Mouse (Mus musculus) thymus, postnatal 25 days (tissue): ENCODE measurements at regions not wholly inside any gene's neighbourhood (a gene's known extent, or its start where the extent isn't known, plus 50 kb on each side); places are given as distances from the start of the nearest gene placed in this dataset.

ENCODE experiments used
- DNase-seq: peaks from one replicate; pipeline ENCODE4 v3.0.0; 2022

DNA sequence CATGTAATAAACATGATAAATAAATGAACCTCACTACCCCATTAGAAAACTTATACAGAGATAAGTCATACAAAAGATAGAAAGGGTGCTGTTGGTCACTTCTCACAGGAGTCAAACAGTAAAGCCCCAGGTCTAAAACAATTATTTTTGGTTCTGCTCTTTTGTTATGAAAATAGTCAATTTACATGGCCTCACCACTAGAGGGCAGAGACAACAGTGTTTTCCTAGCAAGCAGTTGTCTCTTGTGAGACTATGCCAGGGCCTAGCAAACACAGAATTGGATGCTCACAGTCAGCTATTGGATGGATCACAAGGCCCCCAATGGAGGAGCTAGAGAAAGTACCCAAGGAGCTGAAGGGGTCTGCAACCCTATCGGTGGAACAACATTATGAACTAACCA, 96.3 kb upstream of the 4930550L24Rik start:
- peak; percentile 0 for DNase-seq
